Mouse (Mus musculus): ENCODE measurements around the gene Slfn2. TPM values are rescaled to one million over a fixed set of nuclear protein-coding genes. Genes with fewer than 3 reads are reported as not detected.
A peak's percentile ranks its signal among the peaks of the same experiment; 100 is the strongest.
"Not testable (repeated sequence)": the region's sequence is repeated elsewhere in the genome, so short reads cannot be mapped to it uniquely, and the experiment has no call there.

Gene Slfn2
- polyA plus RNA-seq (2016; fragmentation: Nextera tagmentation; extraction: Ambion mirVana): 1.1 and 1.6 TPM in 2 replicates

- Histone ChIP-seq H3K36me3 (no peaks in the 10 kb centered on the region), H3K4me3 (no peak within 1 kb of the TSS), H3K9me3 (no peaks in the 10 kb centered on the region), H3K27ac (no peak within 1 kb of the TSS), H3K4me2 (replicated peaks) (no peak within 1 kb of the TSS), H3K9ac (no peak within 1 kb of the TSS), H3K4me1 (no peaks in the 10 kb centered on the region), H3K27me3 (replicated peaks) (no peaks in the 10 kb centered on the region)
- 93% methylated on average over 2 of the region's 2 CpGs for WGBS
- no peak for ATAC-seq (ENCODE audit: low FRiP score, low read depth)
Measured at GRCm38 (mm10) chr11:83064946-83065345, at the start of gene Slfn2. Gene Slfn2, plus strand, starts transcription at chr11:83065112.

- Histone ChIP-seq H3K4me3 (no peak overlapping the region), H3K4me2 (replicated peaks) (no peak overlapping the region), H3K4me1 (no peaks in the 10 kb centered on the region), H3K9ac (no peak overlapping the region), H3K27me3 (replicated peaks) (no peaks in the 10 kb centered on the region), H3K27ac (no peak overlapping the region), H3K36me3 (no peaks in the 10 kb centered on the region), H3K9me3 (no peaks in the 10 kb centered on the region)
- ATAC-seq (ENCODE audit: low FRiP score, low read depth): no peak
Measured at GRCm38 (mm10) chr11:83016093-83016492, 48.8 kb upstream of the Slfn2 start.

GRCm38 (mm10) chr11:83019561-83020519 is 45.1 kb upstream of the Slfn2 start:
- H3K9me3 ChIP-seq; H3K27ac ChIP-seq; H3K27me3 ChIP-seq (replicated peaks); H3K9ac ChIP-seq; H3K4me2 ChIP-seq (replicated peaks); H3K4me3 ChIP-seq; ATAC-seq (ENCODE audit: low FRiP score, low read depth); H3K4me1 ChIP-seq; H3K36me3 ChIP-seq: not testable (repeated sequence)
- WGBS: 78% methylated on average over 18 of the region's 18 CpGs

GRCm38 (mm10) chr11:83020621-83021020 is 44.3 kb upstream of the Slfn2 start, which contains the start of gene Slfn8:
Gene Slfn8, minus strand, starts transcription at chr11:83020810.
- H3K36me3 ChIP-seq: no peaks in the 10 kb centered on the region
- WGBS: 78% methylated on average over 5 of the region's 5 CpGs
- H3K27ac ChIP-seq: no peak within 1 kb of the TSS
- H3K27me3 ChIP-seq (replicated peaks): no peaks in the 10 kb centered on the region
- no peak within 1 kb of the TSS for H3K4me3 ChIP-seq
- H3K4me2 ChIP-seq (replicated peaks): no peak within 1 kb of the TSS
- H3K9me3 ChIP-seq: no peaks in the 10 kb centered on the region
- H3K4me1 ChIP-seq: no peaks in the 10 kb centered on the region
- no peak for ATAC-seq (ENCODE audit: low FRiP score, low read depth)
- H3K9ac ChIP-seq: no peak within 1 kb of the TSS

GRCm38 (mm10) chr11:83038686-83039085 is 26.2 kb upstream of the Slfn2 start:
- ATAC-seq (ENCODE audit: low FRiP score, low read depth); H3K36me3 ChIP-seq; H3K9me3 ChIP-seq; H3K27me3 ChIP-seq (replicated peaks); H3K27ac ChIP-seq; H3K4me3 ChIP-seq; H3K9ac ChIP-seq; H3K4me2 ChIP-seq (replicated peaks); H3K4me1 ChIP-seq: not testable (repeated sequence)
- 90% methylated on average over 3 of the region's 3 CpGs for WGBS

GRCm38 (mm10) chr11:83039156-83039555 is 25.8 kb upstream of the Slfn2 start:
- H3K36me3 ChIP-seq: no peaks in the 10 kb centered on the region
- H3K4me2 ChIP-seq (replicated peaks): no peak overlapping the region
- no peaks in the 10 kb centered on the region for H3K4me1 ChIP-seq
- WGBS: 78% methylated on average over 1 of the region's 1 CpGs
- H3K27ac ChIP-seq: no peak overlapping the region
- H3K9me3 ChIP-seq: no peaks in the 10 kb centered on the region
- H3K9ac ChIP-seq: no peak overlapping the region
- ATAC-seq (ENCODE audit: low FRiP score, low read depth): no peak
- H3K4me3 ChIP-seq: no peak overlapping the region
- H3K27me3 ChIP-seq (replicated peaks): peaks cover 8% of the 10 kb centered on the region; the same call in 1 of the 2 replicates

GRCm38 (mm10) chr11:83039796-83040195 is 25.1 kb upstream of the Slfn2 start:
- Histone ChIP-seq H3K4me2 (replicated peaks) (peak overlapping the region; percentile 14; the same call in 1 of the 2 replicates), H3K4me3 (no peak overlapping the region), H3K4me1 (no peaks in the 10 kb centered on the region), H3K36me3 (no peaks in the 10 kb centered on the region), H3K27me3 (replicated peaks) (peaks cover 11% of the 10 kb centered on the region; the same call in 1 of the 2 replicates), H3K9ac (no peak overlapping the region), H3K9me3 (no peaks in the 10 kb centered on the region), H3K27ac (no peak overlapping the region)
- WGBS: 18% methylated on average over 19 of the region's 19 CpGs
- ATAC-seq (ENCODE audit: low FRiP score, low read depth): no peak

- H3K4me3 ChIP-seq: no peak overlapping the region
- no peaks in the 10 kb centered on the region for H3K4me1 ChIP-seq
- WGBS: 33% methylated on average over 1 of the region's 1 CpGs
- H3K27ac ChIP-seq: no peak overlapping the region
- no peaks in the 10 kb centered on the region for H3K9me3 ChIP-seq
- H3K36me3 ChIP-seq: no peaks in the 10 kb centered on the region
- ATAC-seq (ENCODE audit: low FRiP score, low read depth): no peak
- peaks cover 11% of the 10 kb centered on the region; the same call in 1 of the 2 replicates for H3K27me3 ChIP-seq (replicated peaks)
- no peak overlapping the region for H3K9ac ChIP-seq
- no peak overlapping the region for H3K4me2 ChIP-seq (replicated peaks)
Measured at GRCm38 (mm10) chr11:83040325-83040724, 24.6 kb upstream of the Slfn2 start.

GRCm38 (mm10) chr11:83041000-83041399 is 23.9 kb upstream of the Slfn2 start:
- H3K36me3 ChIP-seq: no peaks in the 10 kb centered on the region
- H3K9ac ChIP-seq: no peak overlapping the region
- ATAC-seq (ENCODE audit: low FRiP score, low read depth): no peak
- no peaks in the 10 kb centered on the region for H3K4me1 ChIP-seq
- H3K4me2 ChIP-seq (replicated peaks): no peak overlapping the region
- no peak overlapping the region for H3K27ac ChIP-seq
- H3K4me3 ChIP-seq: no peak overlapping the region
- H3K9me3 ChIP-seq: no peaks in the 10 kb centered on the region
- peaks cover 11% of the 10 kb centered on the region; the same call in 1 of the 2 replicates for H3K27me3 ChIP-seq (replicated peaks)

- no peaks in the 10 kb centered on the region for H3K36me3 ChIP-seq
- ATAC-seq (ENCODE audit: low FRiP score, low read depth): no peak
- H3K4me3 ChIP-seq: no peak overlapping the region
- no peaks in the 10 kb centered on the region for H3K9me3 ChIP-seq
- no peak overlapping the region for H3K4me2 ChIP-seq (replicated peaks)
- H3K27me3 ChIP-seq (replicated peaks): peaks cover 11% of the 10 kb centered on the region; the same call in 1 of the 2 replicates
- no peaks in the 10 kb centered on the region for H3K4me1 ChIP-seq
- no peak overlapping the region for H3K9ac ChIP-seq
- 81% methylated on average over 4 of the region's 4 CpGs for WGBS
- no peak overlapping the region for H3K27ac ChIP-seq
Measured at GRCm38 (mm10) chr11:83043891-83044290, 21.0 kb upstream of the Slfn2 start.

GRCm38 (mm10) chr11:83045642-83046041 is 19.3 kb upstream of the Slfn2 start:
- Histone ChIP-seq H3K9me3 (no peaks in the 10 kb centered on the region), H3K9ac (no peak overlapping the region), H3K27ac (no peak overlapping the region), H3K4me1 (no peaks in the 10 kb centered on the region), H3K4me3 (no peak overlapping the region), H3K4me2 (replicated peaks) (no peak overlapping the region), H3K27me3 (replicated peaks) (0 out of 2 replicates have a peak, but pooled peaks cover 3% of the 10 kb centered on the region), H3K36me3 (no peaks in the 10 kb centered on the region)
- WGBS: 82% methylated on average over 3 of the region's 3 CpGs
- ATAC-seq (ENCODE audit: low FRiP score, low read depth): no peak

GRCm38 (mm10) chr11:83057863-83058262 is 7.0 kb upstream of the Slfn2 start:
- Histone ChIP-seq H3K27me3 (replicated peaks) (no peaks in the 10 kb centered on the region), H3K4me2 (replicated peaks) (no peak overlapping the region), H3K4me3 (no peak overlapping the region), H3K9ac (no peak overlapping the region), H3K9me3 (no peaks in the 10 kb centered on the region), H3K27ac (no peak overlapping the region), H3K4me1 (no peaks in the 10 kb centered on the region), H3K36me3 (no peaks in the 10 kb centered on the region)
- no peak for ATAC-seq (ENCODE audit: low FRiP score, low read depth)
- WGBS: 8% methylated on average over 5 of the region's 5 CpGs
